Mouse (Mus musculus): ENCODE data around the gene Olfr432. TPM values are rescaled to one million over a fixed set of nuclear protein-coding genes. Genes with fewer than 3 reads are reported as not detected.

The Olfr432 gene
- total RNA-seq (2014; fragmentation: Nextera tagmentation) (not detected in 2 replicates), total RNA-seq (2017) (not detected in 2 replicates)

DNA sequence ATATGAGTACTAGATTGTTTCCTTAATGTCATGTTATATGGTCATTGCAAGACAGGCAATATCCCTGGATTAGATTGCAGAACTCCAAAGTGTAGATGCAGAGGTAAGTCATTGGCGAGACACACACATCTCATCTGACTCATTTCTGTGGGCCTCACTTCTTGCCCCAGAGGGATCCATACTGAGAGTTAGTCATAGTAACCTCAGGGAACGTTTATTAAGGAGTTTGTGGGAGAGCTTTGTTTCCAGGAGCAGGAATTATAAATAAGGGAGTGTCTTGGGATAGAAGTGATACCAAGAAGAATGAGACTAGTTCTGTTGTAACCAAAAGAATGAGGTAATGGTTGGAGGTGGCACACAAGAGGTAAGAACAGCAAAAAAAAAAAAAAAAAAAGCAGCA lies at the start of gene Olfr432:
Gene Olfr432, plus strand, starts transcription at position 313 of the 400 bp plus-strand sequence.
- no peak for ATAC-seq (replicated peaks; ENCODE audit: poor library complexity, severe bottlenecking)

DNA sequence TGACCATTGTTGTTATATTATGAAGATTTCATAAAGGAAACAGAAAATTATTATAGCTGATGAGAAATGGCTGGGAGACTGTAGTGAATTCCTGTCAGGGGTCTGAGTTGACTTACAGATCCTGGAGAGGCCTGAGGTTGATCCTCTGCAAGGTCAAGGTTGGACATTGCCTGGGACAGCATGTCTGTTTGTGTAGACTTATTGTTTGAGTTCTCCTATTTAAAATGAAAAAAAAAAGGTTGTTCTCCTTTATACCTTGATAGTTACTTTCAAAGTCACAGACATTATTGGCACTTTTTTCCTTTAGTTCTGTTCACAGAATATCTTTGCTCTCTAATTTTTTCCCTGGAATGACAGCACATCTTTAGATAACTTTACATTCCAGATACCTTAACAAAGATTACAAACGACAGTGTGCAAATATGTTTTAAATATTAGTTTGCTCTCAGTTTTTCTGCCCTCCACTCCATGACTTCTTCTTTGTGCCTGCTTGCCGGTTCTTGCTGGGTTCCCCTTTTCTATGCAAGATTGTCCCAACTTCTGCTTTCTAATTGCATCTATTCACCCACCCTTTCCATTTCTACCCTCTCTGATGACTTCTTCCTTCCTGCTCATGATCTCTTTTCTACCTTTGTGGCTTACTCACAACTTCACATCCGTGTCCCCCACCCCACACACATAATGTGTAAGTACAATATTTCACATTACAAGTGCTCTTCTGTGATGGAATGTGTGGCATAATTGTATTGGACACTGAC lies 44.5 kb upstream of the Olfr432 start:
- ATAC-seq (replicated peaks; ENCODE audit: poor library complexity, severe bottlenecking) = peak; percentile 95

DNA sequence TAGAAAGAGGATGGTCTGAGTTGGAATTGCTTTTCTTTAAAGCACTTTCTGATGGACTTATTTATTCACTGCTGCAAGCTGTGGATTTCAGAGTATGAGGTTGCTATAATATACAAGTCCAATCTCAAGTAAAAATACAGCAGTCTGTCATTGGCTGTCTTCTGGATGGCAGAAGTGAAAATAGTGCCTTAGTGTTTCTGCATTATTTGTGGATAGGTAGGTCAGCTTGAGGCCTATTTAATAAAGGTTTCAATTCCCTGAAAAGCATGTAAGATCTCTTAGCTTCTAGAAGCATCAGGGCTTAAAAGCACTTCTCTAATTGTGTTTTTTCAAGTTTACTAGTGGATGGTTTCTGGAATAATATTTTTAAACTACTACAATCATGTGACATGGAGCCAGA lies 42.0 kb upstream of the Olfr432 start:
- ATAC-seq (replicated peaks; ENCODE audit: poor library complexity, severe bottlenecking) = peak; percentile 65

DNA sequence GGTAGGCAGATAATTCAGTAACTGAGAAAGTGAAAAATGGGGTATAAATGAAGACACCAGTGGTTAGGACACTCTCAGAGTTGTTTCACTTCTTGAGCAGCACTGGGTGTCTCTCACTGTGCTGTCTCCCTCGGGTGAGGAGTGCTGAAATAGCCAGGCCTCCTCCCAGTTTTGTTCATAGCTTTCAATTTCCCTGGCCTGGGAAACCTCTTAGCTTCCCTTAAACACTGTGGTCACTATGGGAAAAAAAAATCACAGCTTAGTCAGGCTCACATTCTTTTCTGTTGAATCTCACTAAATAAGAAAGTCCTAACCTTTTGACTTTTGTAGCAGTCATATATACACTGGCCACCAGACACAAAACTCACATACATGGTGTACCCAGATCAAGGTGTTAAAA lies 17.3 kb upstream of the Olfr432 start, which contains the start of gene Ifi205:
Gene Ifi205, minus strand, starts transcription at position 113 of the 400 bp plus-strand sequence.
- ATAC-seq (replicated peaks; ENCODE audit: poor library complexity, severe bottlenecking) = peak; percentile 40

DNA sequence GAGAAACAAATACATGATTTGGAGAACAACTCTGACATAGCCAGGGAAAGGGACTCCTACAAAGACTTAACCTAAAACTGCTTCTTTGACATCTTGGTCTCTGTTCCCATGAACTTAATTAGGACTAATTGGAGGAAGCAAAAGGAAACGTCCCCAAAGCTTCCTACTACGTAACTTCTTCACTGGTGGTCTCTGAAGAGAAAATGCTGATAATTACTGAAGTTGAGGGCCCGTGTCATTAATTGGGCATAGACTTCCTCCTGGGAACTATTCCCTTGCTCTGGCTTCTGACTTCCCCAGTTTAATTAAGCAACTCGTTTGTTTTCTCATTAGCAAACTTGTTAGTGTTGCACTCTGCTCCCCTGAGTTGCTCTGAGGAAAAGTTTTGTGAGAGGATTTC lies 13.2 kb upstream of the Olfr432 start:
- ATAC-seq (replicated peaks; ENCODE audit: poor library complexity, severe bottlenecking) = no peak

DNA sequence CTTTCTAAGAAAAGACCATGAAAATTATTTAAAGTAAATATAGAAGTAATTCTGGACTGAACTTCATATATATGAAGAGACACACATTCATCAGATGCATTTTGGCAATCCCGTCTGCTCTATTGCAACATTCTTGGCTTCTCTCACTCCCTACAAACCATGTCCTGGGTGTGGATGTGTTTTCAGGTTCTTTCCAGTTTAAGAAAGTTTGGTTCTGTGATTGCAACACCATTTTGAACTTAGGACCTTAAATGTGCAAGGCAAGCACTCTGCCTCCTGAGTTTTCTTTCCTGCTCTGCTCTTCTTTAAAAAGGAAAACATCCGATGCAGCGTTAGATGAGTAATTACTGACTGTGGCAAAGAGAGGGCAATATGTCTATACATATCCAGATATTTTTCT lies 10.5 kb upstream of the Olfr432 start:
- peak; percentile 18; the same call in 1 of the 2 replicates for ATAC-seq (replicated peaks; ENCODE audit: poor library complexity, severe bottlenecking)

DNA sequence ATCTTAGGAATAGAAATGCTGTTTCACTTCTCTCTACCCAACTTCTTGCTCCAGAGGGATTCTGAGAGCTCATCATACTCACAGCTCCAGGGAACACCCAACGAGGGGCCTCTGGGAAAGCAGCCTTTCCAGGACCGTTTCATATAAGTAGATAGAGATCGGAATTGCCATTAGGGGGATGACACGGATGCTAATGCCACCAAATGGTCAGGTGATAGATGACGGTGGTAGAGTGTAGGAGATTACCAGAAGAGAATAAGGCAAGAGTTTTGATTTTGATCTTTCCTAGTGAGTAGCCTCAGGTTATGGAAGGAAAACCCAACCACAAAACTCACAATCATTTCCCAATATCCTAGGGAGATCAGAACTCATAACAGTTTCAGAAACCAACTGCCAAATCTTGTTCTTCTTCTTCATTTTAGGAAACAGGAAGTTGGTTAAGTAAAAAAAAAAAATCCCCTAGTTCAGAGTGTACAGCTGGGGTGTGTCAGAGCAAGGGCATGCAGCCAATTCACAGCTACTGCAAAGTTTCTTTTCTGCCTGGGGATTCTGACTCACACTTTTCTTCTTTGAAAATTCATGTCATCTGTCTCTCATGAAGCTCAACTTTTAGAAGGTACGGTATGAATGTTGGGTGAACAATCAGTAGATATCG lies 8.4 kb upstream of the Olfr432 start, which contains the start of gene Olfr433:
Gene Olfr433, plus strand, starts transcription at position 183 of the 655 bp plus-strand sequence.
- ATAC-seq (replicated peaks; ENCODE audit: poor library complexity, severe bottlenecking) = peak; percentile 73

DNA sequence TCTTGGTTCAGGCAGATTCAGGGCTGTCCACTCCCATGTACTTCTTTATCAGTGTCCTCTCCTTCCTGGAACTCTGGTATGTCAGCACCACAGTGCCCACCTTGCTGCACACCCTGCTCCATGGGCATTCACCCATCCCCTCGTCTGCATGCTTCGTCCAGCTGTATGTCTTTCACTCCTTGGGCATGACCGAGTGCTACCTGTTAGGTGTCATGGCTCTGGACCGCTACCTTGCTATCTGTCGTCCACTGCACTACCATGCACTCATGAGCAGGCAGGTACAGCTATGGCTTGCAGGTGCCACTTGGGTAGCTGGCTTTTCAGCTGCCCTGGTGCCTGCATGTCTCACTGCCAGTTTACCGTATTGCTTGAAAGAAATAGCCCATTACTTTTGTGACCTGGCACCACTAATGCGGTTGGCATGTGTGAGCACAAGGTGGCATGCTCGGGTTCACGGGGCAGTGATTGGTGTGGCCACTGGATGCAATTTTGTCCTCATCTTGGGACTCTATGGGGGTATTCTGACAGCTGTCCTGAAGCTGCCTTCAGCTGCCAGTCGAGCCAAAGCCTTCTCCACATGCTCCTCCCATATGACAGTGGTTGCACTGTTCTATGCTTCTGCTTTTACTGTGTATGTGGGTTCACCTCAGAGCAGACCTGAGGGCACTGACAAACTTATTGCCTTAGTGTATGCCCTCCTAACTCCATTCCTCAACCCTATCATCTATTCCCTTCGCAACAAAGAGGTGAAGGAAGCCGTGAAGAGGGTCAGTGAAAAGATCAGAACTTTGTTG lies 6.7 kb upstream of the Olfr432 start:
- peak; percentile 71 for ATAC-seq (replicated peaks; ENCODE audit: poor library complexity, severe bottlenecking)

DNA sequence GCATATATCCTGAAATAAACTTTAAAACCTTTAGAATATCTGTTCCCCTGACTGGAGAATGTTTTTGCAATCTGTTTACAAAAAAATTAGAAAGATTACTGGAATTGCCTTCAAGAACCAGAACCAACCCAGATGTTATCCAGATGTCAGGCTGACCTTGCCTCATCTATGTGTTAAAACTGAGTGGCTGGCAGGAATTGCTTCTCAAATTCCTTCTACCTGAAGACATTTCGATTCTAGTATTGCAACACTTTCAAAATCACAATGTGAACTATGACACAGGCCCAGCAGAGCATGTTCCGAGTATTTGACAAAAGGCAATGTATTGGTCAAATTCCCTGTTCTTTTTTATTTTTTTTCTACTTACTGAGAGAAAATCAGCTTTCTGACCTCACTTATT lies 4.6 kb upstream of the Olfr432 start:
- ATAC-seq (replicated peaks; ENCODE audit: poor library complexity, severe bottlenecking) = no peak

DNA sequence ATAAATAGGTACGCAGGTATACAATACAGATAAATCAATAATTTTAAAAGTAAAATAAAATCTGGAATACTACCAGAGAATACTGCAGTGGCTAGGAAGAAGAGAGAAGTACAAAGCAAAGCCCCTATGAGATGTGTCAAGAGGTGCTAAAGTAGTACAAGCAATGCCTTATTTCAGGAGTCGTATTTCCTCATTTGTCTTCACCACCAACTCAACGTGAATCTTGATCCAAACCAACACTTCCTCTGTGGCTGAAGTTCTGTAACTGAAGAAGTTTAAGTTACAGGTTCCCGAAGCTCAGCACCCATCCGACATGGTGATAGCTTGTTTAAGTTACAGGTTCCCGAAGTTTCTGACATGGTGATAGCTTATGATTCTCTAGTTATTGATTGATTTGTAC lies 778 bp upstream of the Olfr432 start:
- peak; percentile 75 for ATAC-seq (replicated peaks; ENCODE audit: poor library complexity, severe bottlenecking)

DNA sequence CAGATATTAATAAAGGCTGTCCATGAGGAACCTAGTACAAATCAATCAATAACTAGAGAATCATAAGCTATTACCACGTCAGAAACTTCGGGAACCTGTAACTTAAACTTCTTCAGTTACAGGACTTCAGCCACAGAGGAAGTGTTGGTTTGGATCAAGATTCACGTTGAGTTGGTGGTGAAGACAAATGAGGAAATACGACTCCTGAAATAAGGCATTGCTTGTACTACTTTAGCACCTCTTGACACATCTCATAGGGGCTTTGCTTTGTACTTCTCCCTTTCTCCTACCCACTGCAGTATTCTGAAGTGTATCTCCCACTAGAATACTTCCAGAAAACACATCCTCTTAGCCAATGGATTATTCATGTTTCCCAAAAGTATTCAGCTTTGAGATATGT lies 352 bp downstream of the Olfr432 start:
- peak; percentile 77 for ATAC-seq (replicated peaks; ENCODE audit: poor library complexity, severe bottlenecking)

DNA sequence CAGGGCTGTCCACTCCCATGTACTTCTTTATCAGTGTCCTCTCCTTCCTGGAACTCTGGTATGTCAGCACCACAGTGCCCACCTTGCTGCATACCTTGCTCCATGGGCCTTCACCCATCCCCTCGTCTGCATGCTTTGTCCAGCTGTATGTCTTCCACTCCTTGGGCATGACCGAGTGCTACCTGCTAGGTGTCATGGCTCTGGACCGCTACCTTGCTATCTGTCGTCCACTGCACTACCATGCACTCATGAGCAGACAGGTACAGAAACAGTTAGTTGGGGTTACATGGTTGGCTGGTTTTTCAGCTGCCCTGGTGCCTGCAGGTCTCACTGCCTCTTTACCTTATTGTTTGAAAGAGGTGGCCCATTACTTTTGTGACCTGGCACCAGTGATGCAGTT lies 1.5 kb downstream of the Olfr432 start:
- ATAC-seq (replicated peaks; ENCODE audit: poor library complexity, severe bottlenecking) = no peak

DNA sequence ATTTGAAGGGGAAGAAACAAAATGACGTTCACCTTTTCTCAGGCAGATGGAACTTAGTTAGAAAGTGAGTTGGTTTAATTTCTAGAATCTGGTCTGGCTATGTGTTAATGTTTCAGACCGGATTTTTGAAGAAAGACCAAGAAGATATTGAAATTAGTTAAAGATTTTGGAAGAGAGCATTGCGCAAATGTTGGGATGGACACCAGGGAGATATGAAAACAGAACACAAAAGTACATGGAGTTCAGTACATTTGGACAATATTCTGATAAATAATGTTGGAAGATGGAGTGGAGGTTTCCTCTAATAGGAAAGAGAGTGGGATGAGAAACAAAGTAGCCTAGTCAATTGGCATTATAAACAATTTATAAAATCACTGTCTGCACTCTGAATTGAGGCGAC lies 2.5 kb downstream of the Olfr432 start:
- no peak for ATAC-seq (replicated peaks; ENCODE audit: poor library complexity, severe bottlenecking)

DNA sequence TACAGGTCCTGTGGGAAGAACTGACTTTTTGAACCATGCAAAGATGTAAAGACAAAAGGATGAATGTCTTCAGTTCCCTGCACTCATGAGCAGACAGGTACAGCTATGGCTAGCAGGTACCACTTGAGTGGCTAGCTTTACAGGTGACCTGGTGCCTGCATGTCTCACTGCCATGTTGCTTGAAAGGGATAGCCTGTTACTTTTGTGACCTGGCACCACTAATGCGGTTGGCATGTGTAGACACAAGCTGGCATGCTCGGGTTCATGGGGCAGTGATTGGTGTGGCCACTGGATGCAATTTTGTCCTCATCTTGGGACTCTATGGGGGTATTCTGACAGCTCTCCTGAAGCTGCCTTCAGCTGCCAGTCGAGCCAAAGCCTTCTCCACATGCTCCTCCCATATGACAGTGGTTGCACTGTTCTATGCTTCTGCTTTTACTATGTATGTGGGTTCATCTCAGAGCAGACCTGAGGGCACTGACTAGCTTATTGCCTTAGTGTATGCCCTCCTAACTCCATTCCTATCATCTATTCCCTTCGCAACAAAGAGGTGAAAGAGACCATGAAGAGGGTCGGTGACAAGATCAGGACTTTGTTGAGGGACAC lies 3.0 kb downstream of the Olfr432 start:
- ATAC-seq (replicated peaks; ENCODE audit: poor library complexity, severe bottlenecking) = peak; percentile 44

DNA sequence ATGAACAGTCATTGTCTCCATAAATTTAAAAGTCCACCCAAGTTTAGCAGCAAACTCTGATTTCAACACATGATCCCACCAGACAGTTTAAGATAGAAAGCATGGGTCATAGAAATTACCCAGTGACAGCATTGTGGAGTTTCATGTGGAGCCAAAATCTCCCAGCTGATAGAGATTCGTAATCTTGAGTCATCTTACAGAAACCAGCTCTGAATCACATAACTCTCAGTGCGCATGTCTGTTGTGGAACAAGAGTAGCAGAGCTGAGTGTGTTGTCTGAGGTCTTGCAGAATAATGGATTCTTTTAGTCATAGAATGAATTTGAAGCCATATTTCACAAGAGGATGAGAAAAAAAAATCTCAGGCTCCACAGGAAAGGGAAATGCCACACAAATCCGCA lies 4.0 kb downstream of the Olfr432 start:
- peak; percentile 45 for ATAC-seq (replicated peaks; ENCODE audit: poor library complexity, severe bottlenecking)

DNA sequence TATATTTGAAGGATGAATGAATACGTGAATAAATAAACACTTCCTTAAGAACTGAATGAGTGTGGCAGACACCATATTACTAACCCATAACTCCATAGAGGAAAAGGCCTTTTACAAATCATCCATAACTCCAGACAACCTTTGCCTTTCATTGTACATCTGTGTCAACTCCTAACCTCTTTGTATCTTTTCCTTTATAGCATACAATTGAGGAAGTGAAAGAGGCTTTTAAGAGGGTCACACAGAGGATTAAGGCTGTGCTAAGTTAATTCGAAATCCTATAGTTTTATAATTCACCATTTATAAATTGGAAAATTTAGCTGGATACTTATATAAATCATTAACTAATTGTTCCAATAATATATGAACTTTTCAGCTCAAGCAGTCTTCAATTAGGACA lies 6.2 kb downstream of the Olfr432 start:
- peak; percentile 64 for ATAC-seq (replicated peaks; ENCODE audit: poor library complexity, severe bottlenecking)

DNA sequence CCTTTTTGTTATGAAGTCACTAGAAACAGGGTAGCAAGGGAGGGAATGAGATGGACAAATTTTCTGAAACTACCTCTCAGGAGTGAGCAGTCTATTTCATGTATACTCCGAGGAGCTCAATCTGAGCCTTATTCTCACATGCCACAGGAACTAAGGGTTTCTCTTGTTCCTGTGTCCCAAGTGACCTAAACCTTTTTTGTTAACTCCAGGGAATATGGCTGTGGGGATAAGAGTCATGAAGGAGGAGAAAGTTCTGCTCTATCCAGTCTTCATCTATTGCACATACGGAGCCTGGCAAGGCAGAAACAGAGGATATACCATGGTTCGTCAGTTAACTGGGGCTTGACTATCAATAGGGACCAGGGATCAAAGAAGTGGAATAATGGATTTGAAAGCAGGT lies 17.3 kb downstream of the Olfr432 start, which contains the start of gene Olfr430:
Gene Olfr430, plus strand, starts transcription at position 301 of the 400 bp plus-strand sequence.
- no peak for ATAC-seq (replicated peaks; ENCODE audit: poor library complexity, severe bottlenecking)

DNA sequence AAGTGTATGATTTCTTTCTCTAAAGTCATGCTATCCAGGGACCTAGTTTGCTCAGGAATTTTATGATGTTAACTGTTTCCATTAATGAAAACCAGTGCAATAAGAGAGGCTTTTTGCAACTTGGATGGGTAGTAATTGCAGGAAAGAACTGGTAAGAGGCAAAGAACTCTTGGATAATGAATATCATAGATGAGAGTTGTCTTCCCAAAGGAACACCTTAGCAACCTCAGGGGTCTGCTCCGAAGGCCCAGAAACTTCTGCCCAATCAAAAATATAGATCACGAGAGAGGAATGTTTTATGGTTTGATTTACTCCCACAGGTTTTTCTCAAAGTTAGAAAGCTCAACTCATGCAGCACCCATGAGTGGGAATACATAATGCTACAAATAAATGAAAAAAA lies 35.0 kb downstream of the Olfr432 start, which contains the start of gene Olfr429:
Gene Olfr429, plus strand, starts transcription at position 301 of the 400 bp plus-strand sequence.
- no peak for ATAC-seq (replicated peaks; ENCODE audit: poor library complexity, severe bottlenecking)

DNA sequence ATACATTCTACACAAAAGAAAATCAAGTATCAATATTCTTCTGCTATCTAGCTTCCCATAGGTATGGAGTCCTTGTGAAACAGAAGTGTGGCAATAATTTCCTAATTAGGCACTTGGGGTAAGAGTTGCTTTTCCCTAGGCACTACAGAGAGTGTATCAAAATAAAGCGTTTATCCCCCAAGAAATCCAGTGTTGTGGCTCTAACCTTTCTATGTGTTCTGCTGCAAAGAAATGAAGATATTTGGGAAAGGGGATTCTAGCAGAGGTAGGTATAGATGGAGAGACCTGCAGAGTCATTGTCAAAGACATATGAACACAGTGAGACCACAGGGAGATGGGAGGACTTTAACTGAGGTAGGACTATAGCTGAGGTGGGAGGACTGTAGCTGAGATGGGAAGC lies 47.6 kb downstream of the Olfr432 start, which contains the start of gene Olfr427:
Gene Olfr427, plus strand, starts transcription at position 301 of the 400 bp plus-strand sequence.
- ATAC-seq (replicated peaks; ENCODE audit: poor library complexity, severe bottlenecking) = peak; percentile 35; the same call in 1 of the 2 replicates

DNA sequence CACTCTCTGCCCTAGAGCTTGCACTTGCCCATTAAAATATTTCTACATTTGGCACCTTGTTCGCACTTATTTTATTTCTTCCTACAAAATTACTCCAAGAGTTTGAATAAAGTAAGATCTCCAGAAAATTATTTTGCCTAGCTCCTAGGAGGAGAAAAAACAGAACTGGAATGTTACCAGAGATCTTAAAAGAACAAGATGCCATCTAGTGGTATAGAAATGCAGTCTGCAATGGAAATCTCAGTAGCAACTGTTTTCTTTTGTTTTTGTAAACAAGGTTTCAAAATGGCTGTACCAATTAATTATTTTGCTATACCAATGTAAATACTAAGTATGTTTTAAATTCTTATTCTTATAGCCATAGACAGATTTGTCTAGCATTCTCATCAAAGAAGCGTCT lies 54.7 kb downstream of the Olfr432 start:
- ATAC-seq (replicated peaks; ENCODE audit: poor library complexity, severe bottlenecking) = peak; percentile 58
